Mouse (Mus musculus): ENCODE measurements around the gene Trpv2. TPM values are rescaled to one million over a fixed set of nuclear protein-coding genes. Genes with fewer than 3 reads are reported as not detected.

The Trpv2 gene
- 2.6 and 4.1 TPM in 2 replicates for polyA plus RNA-seq (2012; rRNA removed)

GRCm38 (mm10) chr11:62573959-62574702, at the start of gene Trpv2:
Trpv2 (plus strand) TSS chr11:62574486.
- H3K4me1 ChIP-seq (ENCODE audit: control insufficient read depth, insufficient read depth, low read length), result no peaks in the 10 kb centered on the region
- TF ChIP-seq POLR2A (IDR thresholded peaks at IDR 0.05; ENCODE audit: low read depth, low read length), result no peak
- TF ChIP-seq CTCF (conservative IDR thresholded peaks at IDR 0.05; ENCODE audit: insufficient read depth, insufficient read length, low read depth, low read length), result no peak
- no peaks in the 10 kb centered on the region for H3K36me3 ChIP-seq (ENCODE audit: control insufficient read depth, insufficient read depth, low read length)
- 78% methylated on average over 6 of the region's 6 CpGs for WGBS
- no peak for DNase-seq
- no peaks in the 10 kb centered on the region for H3K27me3 ChIP-seq (replicated peaks; ENCODE audit: control insufficient read depth, insufficient read depth, low read length)
- no peak within 1 kb of the TSS for H3K4me3 ChIP-seq (ENCODE audit: insufficient read depth, low read depth, low read length)
- no peak within 1 kb of the TSS for H3K27ac ChIP-seq (ENCODE audit: insufficient read depth, low read depth, low read length)

GRCm38 (mm10) chr11:62537089-62537488, 37.2 kb upstream of the Trpv2 start:
- WGBS, result 97% methylated on average over 8 of the region's 8 CpGs
- no peak for DNase-seq
- TF ChIP-seq POLR2A (IDR thresholded peaks at IDR 0.05; ENCODE audit: low read depth, low read length) (no peak), CTCF (conservative IDR thresholded peaks at IDR 0.05; ENCODE audit: insufficient read depth, insufficient read length, low read depth, low read length) (no peak)
- Histone ChIP-seq H3K4me1 (ENCODE audit: control insufficient read depth, insufficient read depth, low read length) (peaks cover 5% of the 10 kb centered on the region; the same call in 1 of the 2 replicates), H3K36me3 (ENCODE audit: control insufficient read depth, insufficient read depth, low read length) (no peaks in the 10 kb centered on the region; the same call in 1 of the 2 replicates), H3K27ac (ENCODE audit: insufficient read depth, low read depth, low read length) (no peak overlapping the region), H3K4me3 (ENCODE audit: insufficient read depth, low read depth, low read length) (no peak overlapping the region), H3K27me3 (replicated peaks; ENCODE audit: control insufficient read depth, insufficient read depth, low read length) (no peaks in the 10 kb centered on the region)

GRCm38 (mm10) chr11:62537590-62537989, 36.7 kb upstream of the Trpv2 start:
- TF ChIP-seq CTCF (conservative IDR thresholded peaks at IDR 0.05; ENCODE audit: insufficient read depth, insufficient read length, low read depth, low read length) (no peak), POLR2A (IDR thresholded peaks at IDR 0.05; ENCODE audit: low read depth, low read length) (no peak)
- Histone ChIP-seq H3K27me3 (replicated peaks; ENCODE audit: control insufficient read depth, insufficient read depth, low read length) (no peaks in the 10 kb centered on the region), H3K36me3 (ENCODE audit: control insufficient read depth, insufficient read depth, low read length) (no peaks in the 10 kb centered on the region; the same call in 1 of the 2 replicates), H3K4me3 (ENCODE audit: insufficient read depth, low read depth, low read length) (no peak overlapping the region), H3K27ac (ENCODE audit: insufficient read depth, low read depth, low read length) (no peak overlapping the region), H3K4me1 (ENCODE audit: control insufficient read depth, insufficient read depth, low read length) (peaks cover 5% of the 10 kb centered on the region; the same call in 1 of the 2 replicates)
- no peak for DNase-seq
- 85% methylated on average over 7 of the region's 7 CpGs for WGBS

- WGBS, result 1% methylated on average over 73 of the region's 73 CpGs
- H3K27ac ChIP-seq (ENCODE audit: insufficient read depth, low read depth, low read length), result peak overlapping the region; percentile 16
- no peaks in the 10 kb centered on the region for H3K27me3 ChIP-seq (replicated peaks; ENCODE audit: control insufficient read depth, insufficient read depth, low read length)
These were observed 35.8 kb upstream of the Trpv2 start for GRCm38 (mm10) chr11:62538321-62539088.

GRCm38 (mm10) chr11:62539089-62539890, 35.0 kb upstream of the Trpv2 start, which contains the start of gene Cenpv:
Cenpv (minus strand) TSS chr11:62539261.
- 6% methylated on average over 57 of the region's 57 CpGs for WGBS
- Histone ChIP-seq H3K27me3 (replicated peaks; ENCODE audit: control insufficient read depth, insufficient read depth, low read length) (no peaks in the 10 kb centered on the region), H3K4me1 (ENCODE audit: control insufficient read depth, insufficient read depth, low read length) (peaks cover 5% of the 10 kb centered on the region; the same call in 1 of the 2 replicates), H3K27ac (ENCODE audit: insufficient read depth, low read depth, low read length) (peak within 1 kb of the TSS; percentile 48), H3K36me3 (ENCODE audit: control insufficient read depth, insufficient read depth, low read length) (no peaks in the 10 kb centered on the region), H3K4me3 (ENCODE audit: insufficient read depth, low read depth, low read length) (peak within 1 kb of the TSS; percentile 77)
- DNase-seq, result peak; percentile 80
- TF ChIP-seq CTCF (conservative IDR thresholded peaks at IDR 0.05; ENCODE audit: insufficient read depth, insufficient read length, low read depth, low read length) (no peak), POLR2A (IDR thresholded peaks at IDR 0.05; ENCODE audit: low read depth, low read length) (no peak)

More at GRCm38 (mm10) chr11:62538321-62539088, 35.8 kb upstream of the Trpv2 start:
- H3K4me3 ChIP-seq (ENCODE audit: insufficient read depth, low read depth, low read length), result peak overlapping the region; percentile 77
- TF ChIP-seq CTCF (conservative IDR thresholded peaks at IDR 0.05; ENCODE audit: insufficient read depth, insufficient read length, low read depth, low read length) (no peak), POLR2A (IDR thresholded peaks at IDR 0.05; ENCODE audit: low read depth, low read length) (no peak)
- DNase-seq, result peak; percentile 66
- peaks cover 5% of the 10 kb centered on the region; the same call in 1 of the 2 replicates for H3K4me1 ChIP-seq (ENCODE audit: control insufficient read depth, insufficient read depth, low read length)
- H3K36me3 ChIP-seq (ENCODE audit: control insufficient read depth, insufficient read depth, low read length), result no peaks in the 10 kb centered on the region; the same call in 1 of the 2 replicates

- peaks cover 5% of the 10 kb centered on the region; the same call in 1 of the 2 replicates for H3K4me1 ChIP-seq (ENCODE audit: control insufficient read depth, insufficient read depth, low read length)
- TF ChIP-seq POLR2A (IDR thresholded peaks at IDR 0.05; ENCODE audit: low read depth, low read length), result no peak
- no peak for TF ChIP-seq CTCF (conservative IDR thresholded peaks at IDR 0.05; ENCODE audit: insufficient read depth, insufficient read length, low read depth, low read length)
- no peak overlapping the region for H3K4me3 ChIP-seq (ENCODE audit: insufficient read depth, low read depth, low read length)
- no peak for DNase-seq
- no peaks in the 10 kb centered on the region for H3K27me3 ChIP-seq (replicated peaks; ENCODE audit: control insufficient read depth, insufficient read depth, low read length)
- 94% methylated on average over 7 of the region's 7 CpGs for WGBS
- no peak overlapping the region for H3K27ac ChIP-seq (ENCODE audit: insufficient read depth, low read depth, low read length)
- H3K36me3 ChIP-seq (ENCODE audit: control insufficient read depth, insufficient read depth, low read length), result no peaks in the 10 kb centered on the region
These were observed 34.1 kb upstream of the Trpv2 start for GRCm38 (mm10) chr11:62540167-62540566.
